ENCODE assay signal across 8 mouse cellular contexts in the genomic region with DNA sequence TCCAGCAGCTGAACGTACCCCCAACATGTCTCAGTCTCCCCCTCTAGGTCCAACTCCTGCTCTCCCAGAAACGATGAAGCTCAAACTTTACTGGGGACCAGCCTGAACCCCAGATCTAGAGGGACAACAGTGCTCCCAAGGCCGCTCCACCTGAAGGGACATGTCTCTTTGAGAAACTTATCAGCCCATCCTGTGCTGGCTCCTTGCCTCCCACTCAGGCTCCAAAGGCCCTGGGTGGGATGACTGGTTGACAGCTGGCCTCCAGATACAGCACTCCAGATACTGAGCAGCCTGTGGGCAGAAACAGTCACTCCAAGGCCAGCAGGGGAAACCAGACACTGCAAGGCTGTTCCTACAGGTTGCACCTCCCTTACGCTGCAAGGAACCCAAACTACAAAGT. TPM values are rescaled to one million over a fixed set of nuclear protein-coding genes. Genes with fewer than 3 reads are reported as not detected.
DNase-seq lines count a peak whose midpoint lies in the region; ATAC-seq lines count a peak whose summit lies in the region.
"Had no signal": no experiment of that assay in that cellular context is flagged by ENCODE, and none has a peak within 500 bp of the region (broad histone marks: within the 10 kb centered on the region; RNA-seq: fewer than 3 reads in every experiment).

No protein-coding gene starts in this region.

- no peaks in the 10 kb centered on the region for H3K36me3 ChIP-seq in neural tube, embryonic 11.5 days (ENCODE audit: control insufficient read depth, insufficient read depth, low read length)
- H3K36me3 ChIP-seq in embryonic facial prominence, embryonic 13.5 days, result no peaks in the 10 kb centered on the region; the same call in 1 of the 2 replicates
- no peaks in the 10 kb centered on the region for H3K36me3 ChIP-seq in hindbrain, embryonic 11.5 days (ENCODE audit: control insufficient read depth, insufficient read depth, low read length)

- no peak overlapping the region for H3K27ac ChIP-seq in neural tube, embryonic 11.5 days (ENCODE audit: low read depth, low read length)
- peak overlapping the region; percentile 94 for H3K27ac ChIP-seq in embryonic facial prominence, embryonic 13.5 days
- no peak overlapping the region for H3K27ac ChIP-seq in hindbrain, embryonic 11.5 days (ENCODE audit: low read depth, low read length)

- DNase-seq in neural tube, embryonic 11.5 days (ENCODE audit: low spot score), result no peak
- DNase-seq in neural tube, embryonic 10.5 days (ENCODE audit: extremely low spot score, low spot score), result no peak
- no peak for DNase-seq in hindbrain, embryonic 11.5 days (ENCODE audit: low spot score)
- peak; percentile 1 for DNase-seq in lung, postnatal 10 days
- no peak for DNase-seq in Muller cell, postnatal 12 days (ENCODE audit: inconsistent ontology term)
- DNase-seq in layer of hippocampus, adult 8-10 months (ENCODE audit: low spot score in 2 of 2), result no peak

- ATAC-seq in neural tube, embryonic 11.5 days (ENCODE audit: insufficient read depth, low FRiP score, low TSS enrichment), result no peak
- no peak for ATAC-seq in embryonic facial prominence, embryonic 13.5 days (ENCODE audit: insufficient number of reproducible peaks, insufficient read depth, low FRiP score, low TSS enrichment, low read depth)
- ATAC-seq in hindbrain, embryonic 11.5 days (ENCODE audit: low FRiP score), result peak; percentile 43; the same call in 1 of the 2 replicates

- no peaks in the 10 kb centered on the region for H3K4me1 ChIP-seq in neural tube, embryonic 11.5 days (ENCODE audit: control insufficient read depth, insufficient read depth, low read length)
- H3K4me1 ChIP-seq in embryonic facial prominence, embryonic 13.5 days, result no peaks in the 10 kb centered on the region; the same call in 1 of the 2 replicates
- H3K4me1 ChIP-seq in hindbrain, embryonic 11.5 days (replicated peaks; ENCODE audit: control insufficient read depth, insufficient read depth, low read length), result no peaks in the 10 kb centered on the region

- no peaks in the 10 kb centered on the region for H3K27me3 ChIP-seq in neural tube, embryonic 11.5 days (ENCODE audit: control insufficient read depth, insufficient read depth, low read length)
- no peaks in the 10 kb centered on the region for H3K27me3 ChIP-seq in embryonic facial prominence, embryonic 13.5 days
- H3K27me3 ChIP-seq in hindbrain, embryonic 11.5 days (ENCODE audit: control insufficient read depth, insufficient read depth, low read length), result no peaks in the 10 kb centered on the region

- WGBS in neural tube, embryonic 11.5 days, result 40% methylated on average over 4 of the region's 4 CpGs
- 46% methylated on average over 4 of the region's 4 CpGs for WGBS in embryonic facial prominence, embryonic 13.5 days
- 38% methylated on average over 4 of the region's 4 CpGs for WGBS in hindbrain, embryonic 11.5 days

- peak overlapping the region; percentile 67 for H3K4me2 ChIP-seq in neural tube, embryonic 11.5 days (ENCODE audit: low read depth)
- H3K4me2 ChIP-seq in embryonic facial prominence, embryonic 13.5 days, result peak overlapping the region; percentile 73
- H3K4me2 ChIP-seq in hindbrain, embryonic 11.5 days (replicated peaks; ENCODE audit: low read depth, low read length), result peak overlapping the region; percentile 64

- peak overlapping the region; percentile 51; the same call in 1 of the 2 replicates for H3K4me3 ChIP-seq in neural tube, embryonic 11.5 days (ENCODE audit: low read depth, low read length)
- peak overlapping the region; percentile 56 for H3K4me3 ChIP-seq in embryonic facial prominence, embryonic 13.5 days
- peak overlapping the region; percentile 52 for H3K4me3 ChIP-seq in hindbrain, embryonic 11.5 days (ENCODE audit: low read depth, low read length)

- H3K9ac ChIP-seq in neural tube, embryonic 11.5 days (ENCODE audit: low read length), result 0 out of 2 replicates have a peak overlapping the region, but pooled peaks have one; percentile 6
- peak overlapping the region; percentile 74 for H3K9ac ChIP-seq in embryonic facial prominence, embryonic 13.5 days
- H3K9ac ChIP-seq in hindbrain, embryonic 11.5 days (ENCODE audit: low read depth, low read length), result peak overlapping the region; percentile 57; the same call in 1 of the 2 replicates

- H3K9me3 ChIP-seq in neural tube, embryonic 11.5 days (ENCODE audit: control insufficient read depth, low read length), result no peaks in the 10 kb centered on the region
- no peaks in the 10 kb centered on the region for H3K9me3 ChIP-seq in embryonic facial prominence, embryonic 13.5 days
- no peaks in the 10 kb centered on the region for H3K9me3 ChIP-seq in hindbrain, embryonic 11.5 days (ENCODE audit: control insufficient read depth, low read length)

RNA-seq across cellular contexts. Expression of a gene that starts 1.0 kb away (rescaled TPM):
- 0.59 and 0.69 TPM in 2 replicates for polyA plus RNA-seq in neural tube, embryonic 11.5 days (2014; fragmentation: Nextera tagmentation; extraction: Ambion mirVana)
- polyA plus RNA-seq in embryonic facial prominence, embryonic 13.5 days (2015; fragmentation: Nextera tagmentation; extraction: Ambion mirVana), result 1.3 and 1.7 TPM in 2 replicates
- polyA plus RNA-seq in hindbrain, embryonic 11.5 days (2014; fragmentation: Nextera tagmentation; extraction: Ambion mirVana), result 0.45 and 0.83 TPM in 2 replicates
- total RNA-seq in layer of hippocampus, adult 8-10 months (2022), result 10 to 100 TPM; 13.6 to 15.9 (median 15.4) TPM
- polyA plus RNA-seq: erythroblast, embryonic 14.5 days had no signal

RNA-seq across cellular contexts. Expression of a gene that starts 57.4 kb away (rescaled TPM):
- 24.3 and 24.5 TPM in 2 replicates for polyA plus RNA-seq in neural tube, embryonic 11.5 days (2014; fragmentation: Nextera tagmentation; extraction: Ambion mirVana)
- polyA plus RNA-seq in embryonic facial prominence, embryonic 13.5 days (2015; fragmentation: Nextera tagmentation; extraction: Ambion mirVana), result 12.0 and 13.1 TPM in 2 replicates
- polyA plus RNA-seq in hindbrain, embryonic 11.5 days (2014; fragmentation: Nextera tagmentation; extraction: Ambion mirVana), result 12.0 and 14.1 TPM in 2 replicates
- 1 to 10 TPM; 7.3 to 9.6 (median 8.2) TPM for total RNA-seq in layer of hippocampus, adult 8-10 months (2022)

Comparison
In these comparisons a context has a peak if more than half of its experiments do, and no peak if none do; other contexts are left out.
1. H3K9ac ChIP-seq: peak in every context shown above with its lines; median percentile 74 in embryonic facial prominence, embryonic 13.5 days; 57 in hindbrain, embryonic 11.5 days; 6 in neural tube, embryonic 11.5 days.